Mouse (Mus musculus): ENCODE measurements around the gene Zbtb25.

The Zbtb25 gene

GRCm38 (mm10) chr12:76336111-76336965, 33.1 kb downstream of the Zbtb25 start:
- DNase-seq = no peak

- no peak for DNase-seq
Measured at GRCm38 (mm10) chr12:76335641-76336040, 33.8 kb downstream of the Zbtb25 start.

GRCm38 (mm10) chr12:76333688-76334087, 35.7 kb downstream of the Zbtb25 start:
- DNase-seq = no peak

GRCm38 (mm10) chr12:76328567-76329354, 40.6 kb downstream of the Zbtb25 start:
- DNase-seq = no peak

- DNase-seq = peak; percentile 29
Measured at GRCm38 (mm10) chr12:76326437-76327220, 42.8 kb downstream of the Zbtb25 start.

GRCm38 (mm10) chr12:76324679-76325431, 44.5 kb downstream of the Zbtb25 start, which contains the start of gene Akap5:
Gene Akap5 (plus strand): TSS chr12:76324891.
- peak; percentile 73 for DNase-seq

- DNase-seq = no peak
Measured at GRCm38 (mm10) chr12:76318282-76319212, 50.9 kb downstream of the Zbtb25 start.

- DNase-seq = no peak
Measured at GRCm38 (mm10) chr12:76311951-76312350, 57.5 kb downstream of the Zbtb25 start.

GRCm38 (mm10) chr12:76311227-76311626, 58.2 kb downstream of the Zbtb25 start:
- no peak for DNase-seq

- no peak for DNase-seq
Measured at GRCm38 (mm10) chr12:76310633-76311032, 58.8 kb downstream of the Zbtb25 start.

GRCm38 (mm10) chr12:76310007-76310406, 59.4 kb downstream of the Zbtb25 start:
- no peak for DNase-seq

- no peak for DNase-seq
Measured at GRCm38 (mm10) chr12:76308436-76308835, 61.0 kb downstream of the Zbtb25 start.

GRCm38 (mm10) chr12:76307964-76308363, 61.4 kb downstream of the Zbtb25 start:
- no peak for DNase-seq

GRCm38 (mm10) chr12:76306852-76307561, 62.4 kb downstream of the Zbtb25 start:
- no peak for DNase-seq

GRCm38 (mm10) chr12:76305107-76305506, 64.3 kb downstream of the Zbtb25 start:
- no peak for DNase-seq

GRCm38 (mm10) chr12:76304199-76304598, 65.2 kb downstream of the Zbtb25 start:
- no peak for DNase-seq

- DNase-seq = no peak
Measured at GRCm38 (mm10) chr12:76303474-76303873, 65.9 kb downstream of the Zbtb25 start.

GRCm38 (mm10) chr12:76300367-76300766, 69.0 kb downstream of the Zbtb25 start:
- no peak for DNase-seq

- DNase-seq = no peak
Measured at GRCm38 (mm10) chr12:76299361-76299906, 70.0 kb downstream of the Zbtb25 start.

GRCm38 (mm10) chr12:76297830-76298229, 71.6 kb downstream of the Zbtb25 start:
- DNase-seq = no peak

Measured in right cerebral cortex, postnatal 14 days (tissue).